Mouse (Mus musculus) hindbrain, embryonic 13.5 days (tissue): ENCODE results near the gene Snx29. TPM values are rescaled to one million over a fixed set of nuclear protein-coding genes. Genes with fewer than 3 reads are reported as not detected.

Source experiments
- ATAC-seq: fragments of 200-750 bp; cut with Nextera tagmentation; 2 replicates; pipeline ENCODE4 v1.8.0; 2017; ENCODE audit warnings: moderate TSS enrichment; ENCODE audit not compliant: low FRiP score
- H3K27ac ChIP-seq: fragments of 300-500 bp; sonication (generic); 2 replicates; pipeline ENCODE4 v1.5.1; 2015; ENCODE audit warnings: inconsistent platforms, mild to moderate bottlenecking, moderate library complexity
- H3K27me3 ChIP-seq: fragments of 300-500 bp; sonication (generic); 2 replicates; pipeline ENCODE4 v1.6.1; 2015; ENCODE audit warnings: mild to moderate bottlenecking, inconsistent platforms
- H3K36me3 ChIP-seq: fragments of 300-500 bp; sonication (generic); 2 replicates; pipeline ENCODE4 v1.6.1; 2015; ENCODE audit warnings: mild to moderate bottlenecking, inconsistent platforms
- H3K4me1 ChIP-seq: fragments of 300-500 bp; sonication (generic); replicated peaks from 2 replicates; pipeline ENCODE4 v1.6.1; 2015; ENCODE audit warnings: inconsistent platforms
- H3K4me2 ChIP-seq: fragments of 300-500 bp; sonication (generic); 2 replicates; pipeline ENCODE4 v1.6.1; 2015; ENCODE audit warnings: inconsistent platforms, mild to moderate bottlenecking, moderate library complexity
- H3K4me3 ChIP-seq: fragments of 300-500 bp; sonication (generic); 2 replicates; pipeline ENCODE4 v1.5.1; 2015; ENCODE audit warnings: mild to moderate bottlenecking, inconsistent platforms
- H3K9ac ChIP-seq: fragments of 300-500 bp; sonication (generic); 2 replicates; pipeline ENCODE4 v1.6.1; 2015; ENCODE audit warnings: mild to moderate bottlenecking, inconsistent platforms
- H3K9me3 ChIP-seq: fragments of 300-500 bp; sonication (generic); 2 replicates; pipeline ENCODE4 v1.6.1; 2016; ENCODE audit warnings: inconsistent platforms
- WGBS: fragments of 180-500 bp; shearing (Covaris S2); methylation state at CpG from one replicate; pipeline ENCODE4 v1.1.7; 2015; 5-methylcytosine and 5-hydroxymethylcytosine counted together
- polyA plus RNA-seq: library from polyadenylated mRNA; unstranded; fragments of >200 nt; fragmentation: Nextera tagmentation; extraction: Ambion mirVana; gene quantifications from 2 replicates; pipeline ENCODE4 v1.2.1, GENCODE M21; 2015

Gene Snx29
- polyA plus RNA-seq, 1 experiment from 2014 or later, result 22.7 TPM

GRCm38 (mm10) chr16:11457609-11458350, 135.1 kb downstream of the Snx29 start:
- Histone ChIP-seq H3K27me3 (no peaks in the 10 kb centered on the region), H3K36me3 (peaks cover 39% of the 10 kb centered on the region), H3K9ac (no peak overlapping the region), H3K27ac (no peak overlapping the region), H3K4me3 (no peak overlapping the region), H3K4me2 (no peak overlapping the region), H3K4me1 (peaks cover 7% of the 10 kb centered on the region), H3K9me3 (peaks cover 5% of the 10 kb centered on the region; the same call in 1 of the 2 replicates)
- no peak for ATAC-seq
- WGBS, result 39% methylated on average over 2 of the region's 2 CpGs

GRCm38 (mm10) chr16:11460210-11460609, 137.5 kb downstream of the Snx29 start:
- Histone ChIP-seq H3K27me3 (no peaks in the 10 kb centered on the region), H3K27ac (no peak overlapping the region), H3K36me3 (peaks cover 14% of the 10 kb centered on the region), H3K4me2 (no peak overlapping the region), H3K4me1 (peaks cover 7% of the 10 kb centered on the region), H3K9ac (no peak overlapping the region), H3K4me3 (no peak overlapping the region), H3K9me3 (no peaks in the 10 kb centered on the region)
- WGBS, result 98% methylated on average over 1 of the region's 1 CpGs
- no peak for ATAC-seq

DNA sequence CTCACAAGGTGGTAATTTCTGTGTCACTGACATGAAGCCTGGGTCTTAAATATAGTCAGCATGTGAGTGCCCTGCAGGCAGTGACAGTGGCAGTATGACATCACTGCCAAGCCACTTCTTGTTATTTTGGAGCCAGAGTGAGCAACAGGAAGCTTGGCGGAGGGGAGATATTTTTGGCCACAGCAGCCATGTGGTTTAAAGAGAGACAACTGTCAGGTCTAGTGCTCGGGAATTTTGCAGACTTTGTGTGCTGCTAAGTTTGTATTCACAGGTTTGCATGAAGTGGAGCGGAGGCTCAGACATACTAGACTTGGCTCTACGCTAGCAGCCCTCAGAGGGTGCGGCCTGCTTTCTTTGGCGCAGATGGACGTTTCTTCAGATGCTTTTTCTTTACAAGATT, 138.9 kb downstream of the Snx29 start:
- Histone ChIP-seq H3K9me3 (no peaks in the 10 kb centered on the region), H3K27ac (no peak overlapping the region), H3K9ac (no peak overlapping the region), H3K27me3 (no peaks in the 10 kb centered on the region), H3K36me3 (peaks cover 7% of the 10 kb centered on the region; the same call in 1 of the 2 replicates), H3K4me2 (no peak overlapping the region), H3K4me3 (no peak overlapping the region), H3K4me1 (peaks cover 7% of the 10 kb centered on the region)
- ATAC-seq, result no peak
- 84% methylated on average over 7 of the region's 7 CpGs for WGBS

DNA sequence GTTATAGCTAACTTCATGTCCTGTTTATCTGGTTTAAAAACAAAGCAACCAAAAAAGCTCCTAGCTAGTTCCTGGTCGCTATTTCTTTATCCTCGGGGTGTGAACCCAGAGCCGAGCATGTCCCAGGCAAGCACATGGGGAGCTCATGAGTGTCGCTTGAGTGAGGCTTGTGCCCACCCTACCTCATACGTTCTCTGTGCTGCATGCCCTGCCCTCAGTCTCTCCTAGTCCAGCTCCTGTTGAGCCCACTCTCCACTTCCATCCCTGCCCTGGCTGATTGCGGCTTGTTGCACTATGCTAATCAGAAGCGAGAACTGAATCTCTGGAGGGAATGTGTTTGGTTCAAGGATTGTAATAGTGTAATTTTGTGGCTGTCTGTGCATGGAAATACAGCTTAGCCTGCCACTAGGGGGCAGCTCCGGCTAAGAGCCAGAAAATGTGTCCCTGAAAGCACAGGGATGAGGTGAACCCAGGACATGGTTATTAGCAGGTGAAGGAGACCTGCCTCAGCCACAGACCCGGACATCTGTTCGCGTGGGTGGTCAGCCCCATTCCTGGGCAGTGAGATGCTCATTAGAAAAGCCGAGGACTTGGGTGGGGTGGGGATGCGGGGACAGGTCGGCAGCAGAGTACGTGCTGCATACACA, 145.9 kb downstream of the Snx29 start:
- H3K4me3 ChIP-seq, result no peak overlapping the region
- H3K27me3 ChIP-seq, result no peaks in the 10 kb centered on the region
- no peak overlapping the region for H3K27ac ChIP-seq
- 68% methylated on average over 15 of the region's 15 CpGs for WGBS
- no peak overlapping the region for H3K9ac ChIP-seq
- H3K4me1 ChIP-seq, result peaks cover 12% of the 10 kb centered on the region
- no peaks in the 10 kb centered on the region for H3K9me3 ChIP-seq
- peaks cover 5% of the 10 kb centered on the region; the same call in 1 of the 2 replicates for H3K36me3 ChIP-seq
- H3K4me2 ChIP-seq, result no peak overlapping the region
- peak; percentile 41; the same call in 1 of the 2 replicates for ATAC-seq

DNA sequence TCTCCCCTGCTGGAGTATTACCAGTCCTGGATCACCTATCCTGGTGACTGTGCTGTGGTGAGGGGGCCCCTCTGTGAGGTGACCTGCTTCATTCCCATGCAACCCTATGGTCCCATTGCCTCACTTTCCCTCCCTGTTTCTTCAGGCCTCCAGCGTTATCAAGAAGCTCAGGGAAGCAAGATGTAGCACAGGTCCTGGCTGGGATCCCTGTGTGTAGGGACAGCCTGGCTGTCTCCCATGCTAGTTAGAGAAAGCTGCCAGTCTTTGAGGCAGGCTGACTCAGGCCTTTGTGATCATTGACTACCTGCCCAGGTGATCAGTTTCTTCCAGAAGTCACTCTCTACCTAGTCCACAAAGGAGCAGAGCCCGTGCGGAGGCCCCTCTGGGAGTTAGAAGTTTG, 146.8 kb downstream of the Snx29 start:
- H3K36me3 ChIP-seq, result peaks cover 5% of the 10 kb centered on the region; the same call in 1 of the 2 replicates
- H3K4me2 ChIP-seq, result no peak overlapping the region
- no peak overlapping the region for H3K27ac ChIP-seq
- no peak for ATAC-seq
- H3K27me3 ChIP-seq, result no peaks in the 10 kb centered on the region
- H3K9ac ChIP-seq, result no peak overlapping the region
- H3K9me3 ChIP-seq, result no peaks in the 10 kb centered on the region
- H3K4me3 ChIP-seq, result no peak overlapping the region
- peaks cover 18% of the 10 kb centered on the region for H3K4me1 ChIP-seq
- WGBS, result 93% methylated on average over 3 of the region's 3 CpGs

DNA sequence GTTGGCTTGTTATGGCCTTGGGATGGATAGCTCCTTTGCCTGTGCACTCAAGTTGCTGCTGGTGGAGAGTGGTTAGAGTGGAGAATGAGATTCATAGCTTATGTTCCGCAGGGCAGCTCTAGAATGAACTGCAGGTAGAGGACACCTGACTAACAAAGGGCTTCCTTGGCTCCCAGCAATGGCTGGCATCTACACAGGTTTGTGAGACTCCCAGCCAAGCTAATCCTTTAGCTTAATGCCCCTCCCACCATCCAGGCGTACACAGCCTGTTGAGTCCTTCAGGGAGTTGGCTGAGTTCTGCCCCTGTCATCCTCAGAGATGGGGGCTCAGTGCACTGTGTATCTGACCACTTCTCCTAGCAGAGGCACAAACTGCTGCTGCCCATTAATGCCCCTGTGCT, 148.5 kb downstream of the Snx29 start:
- no peaks in the 10 kb centered on the region for H3K27me3 ChIP-seq
- WGBS, result 93% methylated on average over 2 of the region's 2 CpGs

DNA sequence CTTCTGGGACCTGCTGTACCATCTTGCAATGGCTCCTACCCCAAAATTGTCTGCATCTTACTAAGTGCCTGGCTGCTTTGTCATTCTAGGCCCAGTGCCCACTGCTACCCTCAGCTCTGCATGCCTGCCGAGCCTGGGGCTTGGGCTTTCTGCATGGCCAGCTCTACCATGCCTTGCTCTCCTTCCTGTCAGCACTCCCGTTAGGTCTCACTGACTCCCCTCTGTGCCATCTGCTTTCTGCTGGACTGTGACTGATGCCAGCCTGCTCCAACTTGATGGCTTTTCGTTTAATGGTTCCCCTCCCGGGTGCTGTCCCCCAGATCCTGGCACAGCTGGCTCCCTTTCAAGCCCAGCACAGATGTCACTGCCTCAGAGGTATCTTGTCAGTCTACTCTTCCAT, 150.1 kb downstream of the Snx29 start:
- peaks cover 5% of the 10 kb centered on the region; the same call in 1 of the 2 replicates for H3K36me3 ChIP-seq
- H3K9ac ChIP-seq, result no peak overlapping the region
- peaks cover 18% of the 10 kb centered on the region for H3K4me1 ChIP-seq
- 71% methylated on average over 4 of the region's 4 CpGs for WGBS
- ATAC-seq, result peak; percentile 44
- H3K27me3 ChIP-seq, result no peaks in the 10 kb centered on the region
- 0 out of 2 replicates have a peak overlapping the region, but pooled peaks have one; percentile 0 for H3K27ac ChIP-seq
- no peaks in the 10 kb centered on the region for H3K9me3 ChIP-seq
- H3K4me3 ChIP-seq, result no peak overlapping the region
- no peak overlapping the region for H3K4me2 ChIP-seq

More for the DNA sequence above, 148.5 kb downstream of the Snx29 start:
- H3K36me3 ChIP-seq, result peaks cover 10% of the 10 kb centered on the region
- H3K9me3 ChIP-seq, result no peaks in the 10 kb centered on the region
- no peak overlapping the region for H3K27ac ChIP-seq
- no peak overlapping the region for H3K9ac ChIP-seq
- H3K4me3 ChIP-seq, result no peak overlapping the region
- ATAC-seq, result no peak
- no peak overlapping the region for H3K4me2 ChIP-seq
- H3K4me1 ChIP-seq, result peaks cover 18% of the 10 kb centered on the region

DNA sequence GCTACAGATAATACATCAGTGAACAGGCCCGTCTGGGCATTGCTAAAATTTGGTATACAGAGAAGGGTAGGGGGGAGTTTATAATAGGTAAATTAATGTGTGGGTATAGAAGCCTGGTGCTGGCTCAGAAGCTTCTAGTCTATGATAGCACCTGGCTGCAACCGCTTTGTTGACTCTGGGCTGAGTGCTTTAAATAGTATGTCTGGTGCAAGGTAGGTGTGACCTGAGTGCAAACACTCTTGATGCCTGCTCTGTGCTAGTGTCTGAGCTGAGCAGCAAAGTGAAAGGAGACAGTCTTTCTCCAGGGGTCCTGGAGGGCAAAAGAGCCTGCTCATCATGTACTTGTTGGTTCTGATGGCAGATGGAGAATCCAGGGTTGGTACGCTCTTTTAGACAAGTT, 150.8 kb downstream of the Snx29 start:
- Histone ChIP-seq H3K4me3 (no peak overlapping the region), H3K4me1 (peaks cover 18% of the 10 kb centered on the region), H3K9me3 (no peaks in the 10 kb centered on the region), H3K4me2 (no peak overlapping the region), H3K9ac (no peak overlapping the region), H3K36me3 (peaks cover 5% of the 10 kb centered on the region; the same call in 1 of the 2 replicates), H3K27me3 (no peaks in the 10 kb centered on the region), H3K27ac (no peak overlapping the region)
- 87% methylated on average over 3 of the region's 3 CpGs for WGBS
- no peak for ATAC-seq

- Histone ChIP-seq H3K9me3 (no peaks in the 10 kb centered on the region), H3K27me3 (no peaks in the 10 kb centered on the region), H3K4me3 (no peak overlapping the region), H3K27ac (no peak overlapping the region), H3K36me3 (peaks cover 5% of the 10 kb centered on the region; the same call in 1 of the 2 replicates), H3K9ac (no peak overlapping the region), H3K4me1 (peaks cover 18% of the 10 kb centered on the region), H3K4me2 (no peak overlapping the region)
- no peak for ATAC-seq
- WGBS, result 83% methylated on average over 6 of the region's 6 CpGs
Measured at GRCm38 (mm10) chr16:11473893-11474505, 151.3 kb downstream of the Snx29 start.

- Histone ChIP-seq H3K4me2 (no peak overlapping the region), H3K4me1 (peaks cover 18% of the 10 kb centered on the region), H3K36me3 (peaks cover 10% of the 10 kb centered on the region), H3K27me3 (no peaks in the 10 kb centered on the region), H3K9me3 (no peaks in the 10 kb centered on the region), H3K27ac (no peak overlapping the region), H3K9ac (no peak overlapping the region), H3K4me3 (no peak overlapping the region)
- no peak for ATAC-seq
- 76% methylated on average over 10 of the region's 10 CpGs for WGBS
Measured at GRCm38 (mm10) chr16:11475137-11475943, 152.6 kb downstream of the Snx29 start.

DNA sequence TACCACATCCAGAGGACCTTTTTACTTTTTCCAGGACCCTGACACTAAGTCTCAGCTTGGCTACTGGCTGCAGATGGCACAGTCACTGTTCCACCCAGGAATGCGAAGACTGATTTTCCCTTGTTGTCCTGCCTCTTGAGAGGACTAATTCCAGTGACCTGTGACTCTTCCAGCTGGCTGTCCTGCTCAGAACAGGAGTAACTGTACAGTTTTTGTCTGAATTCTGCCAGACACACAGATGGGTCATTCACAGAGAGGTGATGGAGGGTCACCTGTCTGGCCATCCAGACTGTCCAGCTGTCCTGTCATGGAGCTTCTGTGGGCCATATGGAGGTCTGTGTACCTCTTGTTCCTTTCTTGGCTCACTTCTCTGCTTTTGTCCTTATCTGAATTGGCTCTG, 153.6 kb downstream of the Snx29 start:
- ATAC-seq, result no peak
- H3K4me3 ChIP-seq, result no peak overlapping the region
- 94% methylated on average over 1 of the region's 1 CpGs for WGBS
- H3K4me2 ChIP-seq, result no peak overlapping the region
- H3K9me3 ChIP-seq, result no peaks in the 10 kb centered on the region
- H3K27ac ChIP-seq, result no peak overlapping the region
- no peak overlapping the region for H3K9ac ChIP-seq
- H3K27me3 ChIP-seq, result no peaks in the 10 kb centered on the region
- peaks cover 17% of the 10 kb centered on the region for H3K36me3 ChIP-seq
- peaks cover 18% of the 10 kb centered on the region for H3K4me1 ChIP-seq

- H3K27me3 ChIP-seq, result no peaks in the 10 kb centered on the region
- no peak overlapping the region for H3K9ac ChIP-seq
- peaks cover 18% of the 10 kb centered on the region for H3K4me1 ChIP-seq
- H3K4me2 ChIP-seq, result no peak overlapping the region
- WGBS, result 79% methylated on average over 2 of the region's 2 CpGs
- H3K4me3 ChIP-seq, result no peak overlapping the region
- no peak for ATAC-seq
- no peak overlapping the region for H3K27ac ChIP-seq
- peaks cover 19% of the 10 kb centered on the region for H3K36me3 ChIP-seq
- H3K9me3 ChIP-seq, result no peaks in the 10 kb centered on the region
Measured at GRCm38 (mm10) chr16:11476968-11477367, 154.3 kb downstream of the Snx29 start.
